Mouse (Mus musculus) CH12.LX (cell line): ENCODE data around the gene Stx8.

Experiments used
- BHLHE40 ChIP-seq: IDR thresholded peaks from 2 replicates; pipeline ENCODE4 v1.6.1; 2011; ENCODE audit warnings: mild to moderate bottlenecking, low read depth, low read length, improper control_type of control experiment
- CTCF ChIP-seq, 2 experiments: IDR thresholded peaks in 1 of 2; conservative IDR thresholded peaks in 1 of 2; 2 replicates each; pipeline ENCODE4 v1.5.1; 2011 to 2012; ENCODE audit warnings: low read depth in 2 of 2, low read length in 2 of 2, improper control_type of control experiment in 1 of 2, inconsistent platforms in 1 of 2, mild to moderate bottlenecking in 1 of 2, moderate library complexity in 1 of 2
- ELF1 ChIP-seq: IDR thresholded peaks from 2 replicates; pipeline ENCODE4 v1.6.1; 2014; ENCODE audit warnings: low read depth, mild to moderate bottlenecking, inconsistent platforms, low read length, improper control_type of control experiment
- EP300 ChIP-seq: IDR thresholded peaks from 2 replicates; pipeline ENCODE4 v1.6.1; 2011; ENCODE audit warnings: low read length, improper control_type of control experiment
- HCFC1 ChIP-seq: IDR thresholded peaks from 2 replicates; pipeline ENCODE4 v1.6.1; 2012; ENCODE audit warnings: low read depth, mild to moderate bottlenecking, inconsistent platforms, low read length, improper control_type of control experiment
- JUND ChIP-seq: conservative IDR thresholded peaks from 2 replicates; pipeline ENCODE4 v1.6.1; 2011; ENCODE audit warnings: low read depth, low read length, improper control_type of control experiment
- MAFK ChIP-seq: IDR thresholded peaks from 2 replicates; pipeline ENCODE4 v1.6.1; 2011; ENCODE audit warnings: low read length, improper control_type of control experiment; ENCODE audit not compliant: insufficient replicate concordance
- MAX ChIP-seq: IDR thresholded peaks from 2 replicates; pipeline ENCODE4 v1.6.1; 2011; ENCODE audit warnings: low read length, improper control_type of control experiment
- POLR2A ChIP-seq: IDR thresholded peaks from 2 replicates; pipeline ENCODE4 v1.6.1; 2011; ENCODE audit warnings: low read depth, mild to moderate bottlenecking, improper control_type of control experiment, low read length
- POLR2AphosphoS2 ChIP-seq: IDR thresholded peaks from 2 replicates; pipeline ENCODE4 v1.6.1; 2011; ENCODE audit warnings: low read depth, low read length, improper control_type of control experiment
- SMC3 ChIP-seq: IDR thresholded peaks from 2 replicates; pipeline ENCODE4 v1.6.1; 2011; ENCODE audit warnings: low read depth, low read length, improper control_type of control experiment
- USF1 ChIP-seq: IDR thresholded peaks from 2 replicates; pipeline ENCODE4 v1.6.1; 2014; ENCODE audit warnings: low read depth, mild to moderate bottlenecking, inconsistent platforms, low read length, improper control_type of control experiment

DNA sequence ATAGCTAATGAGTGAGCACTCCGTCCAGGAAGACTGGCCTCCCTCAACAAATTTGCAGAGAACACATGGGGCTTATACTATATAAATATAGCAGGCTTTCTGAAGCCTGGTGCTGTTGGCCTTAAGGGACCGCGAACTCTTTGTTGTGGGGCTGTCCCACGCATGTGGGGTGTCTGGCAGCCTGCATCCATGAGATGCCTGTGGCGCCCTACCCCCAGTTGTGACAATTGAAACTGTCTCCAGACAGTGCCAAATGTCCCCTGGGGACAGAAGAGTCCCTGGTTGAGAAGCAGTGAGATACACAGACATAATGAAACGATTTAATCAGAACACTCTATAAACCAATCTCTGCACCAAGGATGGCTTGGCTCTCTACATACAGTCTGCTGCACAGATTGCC, 284.1 kb downstream of the Stx8 start:
- TF ChIP-seq EP300 = no peak
- no peak for TF ChIP-seq MAX
- no peak for TF ChIP-seq BHLHE40
- TF ChIP-seq CTCF (conservative IDR thresholded peaks at IDR 0.05 in 1 of 2, IDR thresholded peaks at IDR 0.05 in 1 of 2; ENCODE audit: low read depth in 2 of 2, low read length in 2 of 2) = no peak
- TF ChIP-seq SMC3 = no peak
- TF ChIP-seq POLR2A = no peak
- no peak for TF ChIP-seq ELF1
- no peak for TF ChIP-seq POLR2AphosphoS2
- no peak for TF ChIP-seq JUND
- no peak for TF ChIP-seq HCFC1
- no peak for TF ChIP-seq USF1
- no peak for TF ChIP-seq MAFK
